Mouse (Mus musculus): ENCODE results near the gene Pkd1l1. TPM values are rescaled to one million over a fixed set of nuclear protein-coding genes. Genes with fewer than 3 reads are reported as not detected.

Gene Pkd1l1
- not detected in 2 replicates for polyA plus RNA-seq (2015; fragmentation: Nextera tagmentation; extraction: Ambion mirVana)

DNA sequence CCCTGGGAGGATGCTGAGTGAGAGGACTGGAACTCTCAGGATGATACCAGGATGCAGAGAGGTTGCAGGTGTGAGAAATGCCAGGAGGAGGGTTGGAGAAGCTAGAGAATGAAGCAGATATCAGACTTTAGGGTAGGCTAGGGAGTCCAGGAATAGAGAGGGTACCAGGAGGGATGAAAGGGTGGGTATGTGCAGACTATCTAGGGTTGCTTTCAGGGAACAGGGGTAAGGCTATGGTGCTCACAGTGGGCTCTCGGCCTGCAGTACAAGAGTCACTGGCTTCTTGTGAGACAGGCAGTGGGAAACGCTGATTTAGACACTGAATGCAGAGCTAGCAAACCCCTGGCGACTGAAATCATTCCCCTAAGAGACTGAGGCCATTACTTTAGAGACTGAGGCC lies at the start of gene Pkd1l1:
Pkd1l1 (minus strand) TSS at position 101 of the 400 bp plus-strand sequence.

DNA sequence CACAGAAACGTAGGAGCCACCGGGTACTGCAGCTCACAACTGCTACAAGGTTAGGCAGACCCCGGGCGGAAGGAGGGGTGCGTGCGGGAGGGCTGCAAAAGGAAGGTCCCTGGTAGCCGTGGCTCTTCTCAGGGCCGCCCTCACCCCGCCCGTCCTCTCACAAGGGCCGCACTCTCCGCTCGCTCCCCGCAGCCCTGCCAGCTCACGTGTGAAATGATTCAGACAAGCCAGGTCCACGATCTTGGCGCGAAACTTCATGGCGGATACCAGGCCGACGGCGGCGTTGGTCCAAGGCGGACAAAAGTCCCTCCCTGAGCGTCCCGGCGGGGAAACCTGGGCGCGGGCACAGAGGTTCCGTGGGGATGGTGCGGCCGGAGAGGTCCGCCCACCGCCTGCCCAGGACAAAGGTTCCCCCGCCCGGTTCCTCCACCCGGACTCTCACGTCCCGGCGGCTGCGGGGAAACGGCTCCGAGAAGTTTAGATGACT lies 37.8 kb upstream of the Pkd1l1 start, which contains the start of gene Hus1:
Hus1 (minus strand) TSS at position 339 of the 487 bp plus-strand sequence.

Other genes starting within 250 kb of the Pkd1l1 start
- gene Hus1, start 37.9 kb upstream of the Pkd1l1 start, polyA plus RNA-seq (2015; fragmentation: Nextera tagmentation; extraction: Ambion mirVana): 4.9 and 5.3 TPM in 2 replicates
- 0.17 and 0.52 TPM in 2 replicates for gene Gm11992, start 75.3 kb upstream of the Pkd1l1 start, polyA plus RNA-seq (2015; fragmentation: Nextera tagmentation; extraction: Ambion mirVana)
- gene Sun3, start 75.7 kb upstream of the Pkd1l1 start, polyA plus RNA-seq (2015; fragmentation: Nextera tagmentation; extraction: Ambion mirVana): 0.15 TPM in 1 of 2 replicates, not detected in the other
- gene Upp1, start 144.8 kb upstream of the Pkd1l1 start, polyA plus RNA-seq (2015; fragmentation: Nextera tagmentation; extraction: Ambion mirVana): 7.8 TPM in 2 replicates
- gene Abca13, start 218.7 kb upstream of the Pkd1l1 start, polyA plus RNA-seq (2015; fragmentation: Nextera tagmentation; extraction: Ambion mirVana): not detected in 2 replicates

Data from skeletal muscle tissue, postnatal 0 days (tissue).